Mouse (Mus musculus) layer of hippocampus, adult 9-11 months (tissue): ENCODE results near the gene Tmem131l.

Experiments
- DNase-seq: peaks from one replicate; pipeline ENCODE4 v3.0.0; 2022

The Tmem131l gene

GRCm38 (mm10) chr3:83857621-83858020 is 182.4 kb downstream of the Tmem131l start:
- DNase-seq, result no peak

- no peak for DNase-seq
Measured at GRCm38 (mm10) chr3:83855643-83856042, 184.3 kb downstream of the Tmem131l start.

- DNase-seq, result no peak
Measured at GRCm38 (mm10) chr3:83849341-83849740, 190.6 kb downstream of the Tmem131l start.
